Mouse (Mus musculus) cerebellum, adult 9-11 months (tissue): Measurements from ENCODE around the gene Clint1.

Experiments
- DNase-seq: peaks from one replicate; pipeline ENCODE4 v3.0.0; 2022

Gene Clint1

GRCm38 (mm10) chr11:45885606-45886230, 33.9 kb downstream of the Clint1 start:
- no peak for DNase-seq

GRCm38 (mm10) chr11:45886596-45886995, 34.7 kb downstream of the Clint1 start:
- DNase-seq: no peak

GRCm38 (mm10) chr11:45888471-45889030, 36.7 kb downstream of the Clint1 start:
- no peak for DNase-seq

- DNase-seq: no peak
Observed at GRCm38 (mm10) chr11:45889981-45890380, 38.1 kb downstream of the Clint1 start.

GRCm38 (mm10) chr11:45890423-45890822, 38.6 kb downstream of the Clint1 start:
- DNase-seq: no peak

GRCm38 (mm10) chr11:45892861-45893360, 41.1 kb downstream of the Clint1 start:
- no peak for DNase-seq

GRCm38 (mm10) chr11:45897392-45897791, 45.5 kb downstream of the Clint1 start:
- DNase-seq: no peak

GRCm38 (mm10) chr11:45900233-45901015, 48.6 kb downstream of the Clint1 start:
- no peak for DNase-seq

GRCm38 (mm10) chr11:45906109-45906786, 54.4 kb downstream of the Clint1 start:
- no peak for DNase-seq

GRCm38 (mm10) chr11:45907301-45907700, 55.5 kb downstream of the Clint1 start:
- DNase-seq: no peak

- no peak for DNase-seq
Observed at GRCm38 (mm10) chr11:45908070-45908469, 56.2 kb downstream of the Clint1 start.

- no peak for DNase-seq
Observed at GRCm38 (mm10) chr11:45908894-45909293, 57.0 kb downstream of the Clint1 start.

GRCm38 (mm10) chr11:45910701-45911100, 58.9 kb downstream of the Clint1 start:
- DNase-seq: no peak

GRCm38 (mm10) chr11:45916196-45916595, 64.3 kb downstream of the Clint1 start:
- DNase-seq: no peak

- no peak for DNase-seq
Observed at GRCm38 (mm10) chr11:45918018-45918417, 66.2 kb downstream of the Clint1 start.

- no peak for DNase-seq
Observed at GRCm38 (mm10) chr11:45918836-45919235, 67.0 kb downstream of the Clint1 start.

GRCm38 (mm10) chr11:45921026-45921425, 69.2 kb downstream of the Clint1 start:
- no peak for DNase-seq

- no peak for DNase-seq
Observed at GRCm38 (mm10) chr11:45921480-45921898, 69.6 kb downstream of the Clint1 start.

GRCm38 (mm10) chr11:45925436-45925835, 73.6 kb downstream of the Clint1 start:
- no peak for DNase-seq

- peak; percentile 75 for DNase-seq
Observed at GRCm38 (mm10) chr11:45926640-45927082, 74.8 kb downstream of the Clint1 start.

- no peak for DNase-seq
Observed at GRCm38 (mm10) chr11:45927456-45927855, 75.6 kb downstream of the Clint1 start.

GRCm38 (mm10) chr11:45929541-45929940, 77.7 kb downstream of the Clint1 start:
- no peak for DNase-seq

- no peak for DNase-seq
Observed at GRCm38 (mm10) chr11:45932771-45933170, 80.9 kb downstream of the Clint1 start.
